Mouse (Mus musculus) kidney, adult 2 months (tissue): Measurements from ENCODE around the gene Rasa1.

Experiments
- CTCF ChIP-seq: fragments of 200-500 bp; conservative IDR thresholded peaks from 2 replicates; pipeline ENCODE4 v1.5.1; 2011; ENCODE audit warnings: low read depth, mild to moderate bottlenecking, control low read depth, low read length, moderate library complexity, mixed read lengths; ENCODE audit not compliant: insufficient read depth, insufficient read length
- POLR2A ChIP-seq: fragments of 200-500 bp; IDR thresholded peaks from one replicate; pipeline ENCODE4 v1.6.1; 2011; ENCODE audit warnings: low read depth, low read length, control low read depth

DNA sequence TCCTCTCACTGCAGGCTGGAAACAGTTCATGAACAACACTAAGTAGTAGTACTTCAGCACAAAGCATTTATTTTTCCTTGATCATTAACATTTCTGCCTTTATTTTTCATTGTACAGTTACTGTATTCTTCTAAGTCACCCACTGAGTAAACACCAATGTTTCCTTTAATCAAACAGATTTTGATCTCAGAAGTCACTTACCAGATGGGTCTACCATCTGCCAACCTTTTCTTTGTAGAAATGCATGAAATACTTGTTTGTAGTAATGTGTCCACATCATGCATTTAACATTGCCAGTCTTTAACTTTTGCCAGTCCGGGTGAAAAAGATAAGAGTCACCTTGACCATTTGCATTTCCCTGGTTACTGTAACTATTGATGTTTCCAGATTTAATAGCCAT, 78.6 kb downstream of the Rasa1 start:
- TF ChIP-seq CTCF (no peak), POLR2A (no peak)
